Mouse (Mus musculus) midbrain, embryonic 15.5 days (tissue): ENCODE data around the gene Col9a3. TPM values are rescaled to one million over a fixed set of nuclear protein-coding genes. Genes with fewer than 3 reads are reported as not detected.

Source experiments
- ATAC-seq: fragments of 200-750 bp; cut with Nextera tagmentation; replicated peaks from 2 replicates; pipeline ENCODE4 v1.8.0; 2017; ENCODE audit warnings: moderate TSS enrichment
- H3K27ac ChIP-seq: fragments of 300-500 bp; sonication (generic); 2 replicates; pipeline ENCODE4 v1.5.1; 2015; ENCODE audit warnings: mild to moderate bottlenecking, inconsistent platforms
- H3K27me3 ChIP-seq: fragments of 300-500 bp; sonication (generic); replicated peaks from 2 replicates; pipeline ENCODE4 v1.6.1; 2015; ENCODE audit warnings: inconsistent platforms
- H3K36me3 ChIP-seq: fragments of 300-500 bp; sonication (generic); replicated peaks from 2 replicates; pipeline ENCODE4 v1.6.1; 2015; ENCODE audit warnings: inconsistent platforms
- H3K4me1 ChIP-seq: fragments of 300-500 bp; sonication (generic); 2 replicates; pipeline ENCODE4 v1.6.1; 2015; ENCODE audit warnings: inconsistent platforms
- H3K4me2 ChIP-seq: fragments of 300-500 bp; sonication (generic); 2 replicates; pipeline ENCODE4 v1.6.1; 2015; ENCODE audit warnings: inconsistent platforms, mild to moderate bottlenecking, moderate library complexity
- H3K4me3 ChIP-seq: fragments of 300-500 bp; sonication (generic); 2 replicates; pipeline ENCODE4 v1.5.1; 2015; ENCODE audit warnings: mild to moderate bottlenecking, inconsistent platforms
- H3K9ac ChIP-seq: fragments of 300-500 bp; sonication (generic); 2 replicates; pipeline ENCODE4 v1.6.1; 2015; ENCODE audit warnings: mild to moderate bottlenecking, inconsistent platforms
- H3K9me3 ChIP-seq: fragments of 300-500 bp; sonication (generic); 2 replicates; pipeline ENCODE4 v1.6.1; 2016; ENCODE audit warnings: inconsistent platforms
- WGBS: fragments of 180-500 bp; shearing (Covaris S2); methylation state at CpG from one replicate; pipeline ENCODE4 v1.1.7; 2015; ENCODE audit warnings: mixed read lengths; 5-methylcytosine and 5-hydroxymethylcytosine counted together
- polyA plus RNA-seq: library from polyadenylated mRNA; unstranded; fragments of >200 nt; fragmentation: Nextera tagmentation; extraction: Ambion mirVana; gene quantifications from 2 replicates; pipeline ENCODE4 v1.2.1, GENCODE M21; 2015

Gene Col9a3
- 36.7 and 37.7 TPM in 2 replicates for polyA plus RNA-seq

DNA sequence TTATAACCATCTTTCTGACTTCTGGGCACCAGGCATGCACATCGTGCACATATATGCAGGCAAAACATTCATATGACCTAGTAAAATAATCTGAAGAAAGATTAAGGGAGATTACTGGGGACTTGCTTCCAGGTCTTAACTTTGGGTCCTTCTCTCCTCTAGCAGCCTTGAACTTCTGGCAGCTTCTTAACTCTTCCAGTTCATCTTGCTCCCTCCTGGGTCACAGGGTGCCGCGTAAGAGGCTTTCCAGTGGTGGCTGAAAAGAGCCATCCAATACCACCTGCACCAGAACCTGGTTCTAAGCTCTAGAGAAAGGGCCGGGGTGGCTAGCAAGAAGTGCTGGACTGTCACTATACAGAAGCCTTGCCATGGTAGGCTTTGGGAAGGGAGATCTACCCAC is at the start of gene Col9a3:
Col9a3 (plus strand) TSS at position 301 of the 400 bp plus-strand sequence.
- Histone ChIP-seq H3K36me3 (peaks cover 11% of the 10 kb centered on the region), H3K27me3 (0 out of 2 replicates have a peak, but pooled peaks cover 2% of the 10 kb centered on the region), H3K27ac (0 out of 2 replicates have a peak within 1 kb of the TSS, but pooled peaks have one; percentile 4)

DNA sequence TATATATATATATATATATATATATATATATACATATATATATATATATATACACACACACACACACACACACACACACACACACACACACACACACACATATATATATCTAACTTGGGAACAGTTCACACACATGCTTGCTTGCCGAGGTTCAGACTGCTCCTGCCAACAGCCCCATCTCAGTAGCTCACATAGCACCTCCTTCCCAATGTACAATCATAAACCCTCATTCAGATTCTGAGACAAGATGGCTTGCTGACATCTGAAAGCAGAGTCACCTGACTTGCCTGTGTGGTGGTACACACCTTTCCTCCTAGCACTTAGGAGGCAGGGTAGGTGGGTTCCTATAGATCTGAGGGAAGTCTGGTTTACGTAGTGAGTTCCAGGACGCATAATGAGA is 45.2 kb upstream of the Col9a3 start:
- ATAC-seq = no peak
- H3K9ac ChIP-seq = no peak overlapping the region
- no peaks in the 10 kb centered on the region for H3K9me3 ChIP-seq
- no peak overlapping the region for H3K4me3 ChIP-seq
- no peak overlapping the region for H3K4me2 ChIP-seq
- H3K27me3 ChIP-seq = no peaks in the 10 kb centered on the region
- WGBS = 85% methylated on average over 3 of the region's 3 CpGs
- H3K36me3 ChIP-seq = no peaks in the 10 kb centered on the region
- no peak overlapping the region for H3K27ac ChIP-seq
- peaks cover 10% of the 10 kb centered on the region for H3K4me1 ChIP-seq

More for the DNA sequence above, at the start of gene Col9a3:
- no peak for ATAC-seq
- Histone ChIP-seq H3K4me2 (peak within 1 kb of the TSS; percentile 58), H3K4me3 (peak within 1 kb of the TSS; percentile 34), H3K9me3 (no peaks in the 10 kb centered on the region), H3K4me1 (peaks cover 15% of the 10 kb centered on the region; the same call in 1 of the 2 replicates), H3K9ac (peak within 1 kb of the TSS; percentile 29)
- WGBS = 59% methylated on average over 4 of the region's 4 CpGs

DNA sequence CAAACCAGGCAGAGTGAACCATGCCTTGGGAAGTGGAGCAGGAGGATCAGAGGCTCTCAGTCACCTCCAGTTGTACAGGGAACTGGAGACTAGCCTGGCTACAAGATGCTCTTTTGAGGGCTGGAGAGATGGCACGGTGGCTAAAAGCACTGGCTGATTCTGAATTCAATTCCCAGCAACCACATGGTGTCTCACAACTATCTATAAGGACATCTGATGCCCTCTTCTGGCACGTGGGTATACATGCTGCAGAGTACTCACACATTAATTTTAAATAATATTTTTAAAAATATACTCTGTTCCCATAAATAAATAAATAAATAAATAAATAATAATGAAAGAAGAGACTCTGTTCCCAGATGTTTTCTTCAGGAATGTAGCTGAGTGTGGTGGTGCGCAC is 42.4 kb upstream of the Col9a3 start:
- H3K27me3 ChIP-seq = no peaks in the 10 kb centered on the region
- 46% methylated on average over 3 of the region's 3 CpGs for WGBS
- no peak for ATAC-seq
- H3K36me3 ChIP-seq = no peaks in the 10 kb centered on the region
- H3K9ac ChIP-seq = no peak overlapping the region
- H3K4me3 ChIP-seq = no peak overlapping the region
- no peak overlapping the region for H3K4me2 ChIP-seq
- no peak overlapping the region for H3K27ac ChIP-seq
- no peaks in the 10 kb centered on the region for H3K9me3 ChIP-seq
- H3K4me1 ChIP-seq = no peaks in the 10 kb centered on the region

DNA sequence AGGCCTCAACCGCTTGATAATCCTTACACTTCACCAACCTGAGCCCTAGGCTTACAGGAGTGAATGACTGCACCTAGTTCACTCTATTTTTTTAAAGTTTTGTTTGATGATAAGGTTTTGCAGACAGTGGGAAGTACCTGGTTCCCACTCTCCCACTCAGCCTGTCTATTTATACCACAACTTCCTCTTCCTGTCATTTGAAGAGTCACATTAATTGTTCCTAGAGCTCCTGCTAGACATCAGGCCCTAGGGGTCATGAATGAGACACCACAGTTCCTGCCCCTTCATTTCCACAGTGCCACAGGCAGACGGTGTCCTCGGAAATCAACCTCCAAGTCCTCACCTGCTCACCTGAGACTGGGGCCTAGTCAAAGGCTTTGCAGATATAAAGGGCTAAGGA is 41.1 kb upstream of the Col9a3 start:
- H3K4me3 ChIP-seq = no peak overlapping the region
- H3K4me1 ChIP-seq = no peaks in the 10 kb centered on the region
- no peak overlapping the region for H3K9ac ChIP-seq
- no peaks in the 10 kb centered on the region for H3K27me3 ChIP-seq
- no peaks in the 10 kb centered on the region for H3K9me3 ChIP-seq
- ATAC-seq = no peak
- 86% methylated on average over 3 of the region's 3 CpGs for WGBS
- no peaks in the 10 kb centered on the region for H3K36me3 ChIP-seq
- no peak overlapping the region for H3K4me2 ChIP-seq
- H3K27ac ChIP-seq = no peak overlapping the region

DNA sequence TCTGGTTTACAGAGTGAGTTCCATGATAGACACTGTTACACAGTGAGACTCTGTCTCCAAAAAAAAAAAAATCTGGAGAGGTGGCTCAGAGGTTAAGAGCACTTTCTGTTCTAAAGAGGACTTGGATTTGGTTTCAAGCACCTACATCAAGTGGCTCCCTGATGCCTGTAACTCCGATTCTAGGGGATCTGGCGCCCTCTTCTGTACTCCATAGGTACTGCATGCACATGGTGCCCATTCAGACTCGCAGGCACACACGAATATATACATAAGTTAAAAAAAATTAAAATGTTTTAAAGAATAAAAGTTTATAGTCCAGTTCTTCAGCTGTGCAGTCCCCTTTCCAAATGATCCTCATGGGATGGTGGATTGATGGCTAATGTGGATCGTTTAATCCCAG is 37.3 kb upstream of the Col9a3 start:
- 0 out of 2 replicates have a peak, but pooled peaks cover 4% of the 10 kb centered on the region for H3K4me1 ChIP-seq
- ATAC-seq = no peak
- H3K4me2 ChIP-seq = no peak overlapping the region
- no peak overlapping the region for H3K4me3 ChIP-seq
- 52% methylated on average over 5 of the region's 5 CpGs for WGBS
- H3K27me3 ChIP-seq = no peaks in the 10 kb centered on the region
- no peak overlapping the region for H3K9ac ChIP-seq
- H3K9me3 ChIP-seq = no peaks in the 10 kb centered on the region
- no peaks in the 10 kb centered on the region for H3K36me3 ChIP-seq
- H3K27ac ChIP-seq = no peak overlapping the region

DNA sequence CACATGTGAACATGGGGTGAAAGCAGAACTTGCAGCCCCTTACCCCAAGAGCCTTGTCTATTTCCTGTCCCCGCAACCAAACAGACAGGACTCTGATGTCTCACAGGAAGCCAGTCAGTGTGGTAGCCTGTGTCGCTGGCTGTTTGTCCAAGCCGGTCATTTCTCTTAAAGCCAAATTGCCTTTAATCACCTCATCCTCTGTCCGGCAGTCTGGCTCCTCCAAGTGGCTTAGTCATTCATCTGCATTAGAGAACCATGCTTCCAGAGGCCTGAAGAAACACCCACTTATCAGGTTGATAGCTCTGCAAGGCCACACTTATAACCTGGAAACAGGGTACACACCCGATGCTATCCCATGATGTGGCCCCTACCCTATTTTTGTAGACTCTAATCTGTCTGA is 35.4 kb upstream of the Col9a3 start:
- Histone ChIP-seq H3K36me3 (no peaks in the 10 kb centered on the region), H3K4me2 (no peak overlapping the region), H3K4me1 (0 out of 2 replicates have a peak, but pooled peaks cover 4% of the 10 kb centered on the region), H3K4me3 (no peak overlapping the region), H3K27me3 (no peaks in the 10 kb centered on the region), H3K27ac (no peak overlapping the region), H3K9me3 (no peaks in the 10 kb centered on the region), H3K9ac (no peak overlapping the region)
- 75% methylated on average over 5 of the region's 5 CpGs for WGBS
- ATAC-seq = no peak

DNA sequence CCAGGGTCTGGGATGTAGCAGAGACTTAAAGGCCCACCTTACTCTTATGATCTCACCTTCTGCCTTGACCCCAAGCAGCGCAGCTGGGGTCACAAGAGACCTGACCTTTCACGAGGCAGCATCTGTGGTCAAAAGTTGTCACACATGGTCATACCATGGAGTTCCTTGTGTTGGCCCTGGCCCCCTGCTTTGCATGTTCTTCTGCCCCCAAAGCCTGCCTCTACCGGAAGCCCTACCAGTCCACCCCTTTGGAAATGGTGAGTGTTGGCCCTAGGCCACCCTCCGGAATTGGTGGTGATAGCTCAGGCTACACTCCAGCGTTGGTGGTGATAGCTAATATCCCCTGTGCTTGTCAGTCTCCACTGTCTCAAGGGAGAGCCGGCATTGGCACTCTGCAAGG is 34.3 kb upstream of the Col9a3 start:
- 0 out of 2 replicates have a peak, but pooled peaks cover 4% of the 10 kb centered on the region for H3K4me1 ChIP-seq
- no peak overlapping the region for H3K9ac ChIP-seq
- H3K27ac ChIP-seq = no peak overlapping the region
- no peaks in the 10 kb centered on the region for H3K36me3 ChIP-seq
- H3K27me3 ChIP-seq = no peaks in the 10 kb centered on the region
- no peak overlapping the region for H3K4me3 ChIP-seq
- 52% methylated on average over 6 of the region's 6 CpGs for WGBS
- no peak for ATAC-seq
- H3K4me2 ChIP-seq = no peak overlapping the region
- no peaks in the 10 kb centered on the region for H3K9me3 ChIP-seq

DNA sequence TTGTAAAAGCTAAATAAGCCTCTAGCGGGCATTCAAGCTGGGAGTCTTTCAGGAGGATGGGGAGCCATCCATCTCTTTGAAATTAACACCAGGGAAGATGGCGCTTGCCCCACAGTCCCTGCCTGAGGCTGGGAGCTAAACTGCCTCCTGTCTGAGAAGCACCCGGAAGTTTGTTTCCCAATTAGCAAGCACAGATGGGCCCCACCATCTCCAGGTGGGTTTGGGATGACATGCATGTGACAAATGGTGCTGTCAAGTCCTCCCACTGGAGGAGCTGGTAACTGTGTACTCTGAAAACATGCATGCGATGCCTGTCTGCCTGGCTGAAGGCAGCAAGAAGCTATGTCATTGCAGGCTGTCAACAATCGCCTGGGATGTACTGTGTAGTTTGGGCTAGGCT is 33.7 kb upstream of the Col9a3 start:
- no peaks in the 10 kb centered on the region for H3K9me3 ChIP-seq
- H3K27ac ChIP-seq = no peak overlapping the region
- peaks cover 6% of the 10 kb centered on the region; the same call in 1 of the 2 replicates for H3K4me1 ChIP-seq
- H3K4me3 ChIP-seq = no peak overlapping the region
- no peak overlapping the region for H3K9ac ChIP-seq
- no peaks in the 10 kb centered on the region for H3K36me3 ChIP-seq
- WGBS = 36% methylated on average over 5 of the region's 5 CpGs
- no peaks in the 10 kb centered on the region for H3K27me3 ChIP-seq
- no peak for ATAC-seq
- no peak overlapping the region for H3K4me2 ChIP-seq

DNA sequence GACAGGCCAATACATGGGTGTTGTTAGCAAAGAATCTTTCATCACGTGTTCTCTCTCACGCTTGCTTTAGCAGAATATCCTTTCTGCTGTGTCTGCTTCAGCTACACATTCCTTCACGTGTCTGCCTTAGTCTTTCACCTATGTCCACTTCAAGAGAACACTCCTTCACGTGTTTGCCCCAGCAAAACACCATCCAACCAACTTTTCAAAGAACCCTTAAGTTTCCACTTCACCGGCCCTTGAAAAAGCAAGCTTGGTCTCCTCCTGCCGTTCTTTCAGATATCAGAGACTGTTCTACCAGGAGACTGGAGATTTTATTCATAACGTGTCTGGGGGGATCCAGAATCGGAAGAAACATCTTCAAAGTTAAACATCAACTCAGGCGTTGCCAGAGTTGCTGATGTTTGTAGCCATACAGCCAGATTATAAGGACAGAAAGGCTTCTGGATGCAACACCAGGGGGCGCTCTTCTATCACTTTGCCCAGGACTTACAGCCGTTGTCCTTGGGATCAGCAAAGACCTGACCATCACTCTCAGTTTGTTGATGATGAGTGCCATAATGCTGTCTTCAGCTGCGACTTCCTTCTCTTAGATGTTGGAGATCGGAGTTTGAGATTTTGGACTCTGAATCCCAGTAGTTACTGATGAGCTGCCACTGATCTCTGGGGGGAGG is 31.2 kb upstream of the Col9a3 start:
- Histone ChIP-seq H3K4me2 (no peak overlapping the region), H3K4me1 (peaks cover 14% of the 10 kb centered on the region; the same call in 1 of the 2 replicates), H3K9ac (no peak overlapping the region), H3K9me3 (no peaks in the 10 kb centered on the region), H3K4me3 (no peak overlapping the region), H3K27ac (no peak overlapping the region), H3K27me3 (no peaks in the 10 kb centered on the region), H3K36me3 (no peaks in the 10 kb centered on the region)
- WGBS = 37% methylated on average over 13 of the region's 13 CpGs
- no peak for ATAC-seq

DNA sequence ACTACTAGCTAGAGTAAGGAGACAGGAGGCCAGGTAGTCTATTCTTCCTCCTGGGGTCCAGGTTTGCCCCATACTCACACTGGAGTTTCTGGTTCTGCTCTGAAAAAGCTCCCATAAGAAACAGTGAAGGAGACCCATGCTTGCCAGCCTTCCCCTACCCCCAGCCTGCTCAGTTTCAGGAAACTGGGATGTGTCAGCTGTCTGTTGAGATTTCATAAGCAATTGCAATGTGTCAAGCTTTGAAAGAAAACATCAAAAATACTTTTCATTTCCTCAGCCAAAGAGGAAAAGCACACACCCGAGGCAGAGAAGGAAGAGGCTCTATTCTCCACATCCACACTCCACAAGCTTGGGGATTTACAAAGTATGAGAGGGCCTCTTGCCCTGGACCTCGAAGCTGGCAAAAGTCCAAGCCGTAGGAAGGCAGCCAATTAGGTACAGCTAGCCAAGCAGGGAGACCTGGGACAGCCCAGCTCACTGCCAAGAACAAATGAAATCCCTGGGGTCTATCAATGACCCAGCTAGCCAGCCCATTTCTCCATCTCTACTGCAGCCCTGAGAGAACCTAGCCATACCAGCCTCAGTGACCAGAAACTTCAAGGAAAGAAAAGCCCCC is 28.5 kb upstream of the Col9a3 start:
- no peak overlapping the region for H3K4me2 ChIP-seq

DNA sequence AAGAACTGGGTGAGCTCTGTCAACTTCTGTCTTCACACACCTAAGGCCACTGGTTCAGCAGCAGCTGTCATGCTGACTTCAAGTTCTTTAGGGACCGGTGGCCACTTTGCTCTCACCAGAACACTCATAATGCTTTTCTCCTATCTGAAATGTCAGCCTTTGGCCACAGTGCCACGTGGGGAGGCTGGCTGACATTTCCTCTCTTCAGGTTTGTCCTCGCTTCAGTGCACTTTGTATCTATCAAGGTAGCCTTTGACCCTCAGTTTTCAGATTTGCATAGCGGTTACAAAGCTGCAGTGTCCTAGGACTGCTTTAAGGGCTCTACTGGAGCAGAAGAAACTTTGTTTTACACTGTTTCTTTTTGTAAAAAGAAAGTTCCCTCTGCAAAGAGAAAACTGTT is 21.1 kb upstream of the Col9a3 start:
- H3K9ac ChIP-seq = no peak overlapping the region
- H3K4me2 ChIP-seq = no peak overlapping the region
- no peaks in the 10 kb centered on the region for H3K4me1 ChIP-seq
- ATAC-seq = no peak
- WGBS = 32% methylated on average over 4 of the region's 4 CpGs
- 0 out of 2 replicates have a peak, but pooled peaks cover 6% of the 10 kb centered on the region for H3K27me3 ChIP-seq
- H3K36me3 ChIP-seq = no peaks in the 10 kb centered on the region
- H3K4me3 ChIP-seq = no peak overlapping the region
- H3K9me3 ChIP-seq = no peaks in the 10 kb centered on the region
- no peak overlapping the region for H3K27ac ChIP-seq

More for the DNA sequence above, 28.5 kb upstream of the Col9a3 start:
- no peak for ATAC-seq
- no peaks in the 10 kb centered on the region for H3K36me3 ChIP-seq
- no peaks in the 10 kb centered on the region for H3K9me3 ChIP-seq
- no peak overlapping the region for H3K4me3 ChIP-seq
- no peak overlapping the region for H3K9ac ChIP-seq
- H3K27me3 ChIP-seq = no peaks in the 10 kb centered on the region
- peaks cover 10% of the 10 kb centered on the region; the same call in 1 of the 2 replicates for H3K4me1 ChIP-seq
- 46% methylated on average over 3 of the region's 3 CpGs for WGBS
- H3K27ac ChIP-seq = no peak overlapping the region

DNA sequence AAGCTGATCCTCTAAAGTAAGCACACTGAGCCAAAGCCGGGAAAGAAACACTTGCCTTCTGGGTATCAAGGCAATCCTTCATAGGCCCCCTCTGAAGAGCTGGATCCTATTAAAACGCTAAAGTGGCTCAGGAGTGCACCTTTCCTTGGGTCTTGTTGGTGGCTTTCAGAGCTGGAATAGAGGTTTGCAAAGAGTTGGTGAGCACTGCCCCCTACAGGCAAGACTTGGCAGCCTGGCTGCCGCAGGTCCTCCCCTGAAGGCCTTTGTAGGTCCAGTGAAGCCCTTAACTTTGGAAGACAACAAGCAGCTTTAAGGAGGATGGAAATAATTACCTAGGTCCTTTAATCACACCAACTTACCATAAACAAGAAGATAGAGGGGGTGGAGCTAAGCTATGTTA is 18.9 kb upstream of the Col9a3 start:
- 0 out of 2 replicates have a peak, but pooled peaks cover 6% of the 10 kb centered on the region for H3K27me3 ChIP-seq
- no peaks in the 10 kb centered on the region for H3K9me3 ChIP-seq
- no peak overlapping the region for H3K27ac ChIP-seq
- no peak overlapping the region for H3K9ac ChIP-seq
- 8% methylated on average over 3 of the region's 3 CpGs for WGBS
- peaks cover 7% of the 10 kb centered on the region for H3K4me1 ChIP-seq
- no peak overlapping the region for H3K4me2 ChIP-seq
- H3K4me3 ChIP-seq = no peak overlapping the region
- no peaks in the 10 kb centered on the region for H3K36me3 ChIP-seq
- ATAC-seq = no peak
